Mouse (Mus musculus) neutrophil, adult 5-6 weeks (primary cell): Measurements from ENCODE around the gene Agap1. TPM values are rescaled to one million over a fixed set of nuclear protein-coding genes. Genes with fewer than 3 reads are reported as not detected.

Source experiments
- ATAC-seq: fragments of 151-379, 151-347 bp; 2 replicates; pipeline ENCODE4 v1.8.0; 2017; ENCODE audit warnings: mild to moderate bottlenecking, moderate TSS enrichment; ENCODE audit not compliant: insufficient number of reproducible peaks, poor library complexity, low FRiP score, severe bottlenecking; ENCODE audit errors: extremely low read depth
- total RNA-seq: library from RNA; stranded (forward); fragments of 200-1000 nt; gene quantifications from 2 replicates; pipeline ENCODE4 v1.2.3, GENCODE M21; 2017

Agap1 gene
- total RNA-seq, 1 experiment from 2014 or later: 9.7 TPM

GRCm38 (mm10) chr1:89533702-89534101 lies 79.1 kb downstream of the Agap1 start:
- no peak for ATAC-seq

- ATAC-seq: no peak
Measured at GRCm38 (mm10) chr1:89535206-89535605, 80.6 kb downstream of the Agap1 start.

- ATAC-seq: no peak
Measured at GRCm38 (mm10) chr1:89538163-89538946, 83.7 kb downstream of the Agap1 start.

- no peak for ATAC-seq
Measured at GRCm38 (mm10) chr1:89539127-89539526, 84.5 kb downstream of the Agap1 start.

- no peak for ATAC-seq
Measured at GRCm38 (mm10) chr1:89541151-89541550, 86.5 kb downstream of the Agap1 start.

GRCm38 (mm10) chr1:89542464-89542863 lies 87.9 kb downstream of the Agap1 start:
- ATAC-seq: no peak

GRCm38 (mm10) chr1:89543312-89543711 lies 88.7 kb downstream of the Agap1 start:
- no peak for ATAC-seq

- ATAC-seq: no peak
Measured at GRCm38 (mm10) chr1:89544094-89544493, 89.5 kb downstream of the Agap1 start.

GRCm38 (mm10) chr1:89545099-89545498 lies 90.5 kb downstream of the Agap1 start:
- no peak for ATAC-seq

GRCm38 (mm10) chr1:89547525-89548504 lies 93.2 kb downstream of the Agap1 start:
- ATAC-seq: no peak

- ATAC-seq: no peak
Measured at GRCm38 (mm10) chr1:89550061-89550869, 95.7 kb downstream of the Agap1 start.

- ATAC-seq: no peak
Measured at GRCm38 (mm10) chr1:89552470-89552869, 97.9 kb downstream of the Agap1 start.

GRCm38 (mm10) chr1:89553791-89554190 lies 99.2 kb downstream of the Agap1 start:
- ATAC-seq: no peak

- peak; percentile 75 for ATAC-seq
Measured at GRCm38 (mm10) chr1:89554969-89555856, 100.6 kb downstream of the Agap1 start.

- no peak for ATAC-seq
Measured at GRCm38 (mm10) chr1:89556006-89556405, 101.4 kb downstream of the Agap1 start.

GRCm38 (mm10) chr1:89557401-89557800 lies 102.8 kb downstream of the Agap1 start:
- ATAC-seq: no peak

- ATAC-seq: no peak
Measured at GRCm38 (mm10) chr1:89558080-89558479, 103.5 kb downstream of the Agap1 start.

GRCm38 (mm10) chr1:89563399-89563798 lies 108.8 kb downstream of the Agap1 start:
- ATAC-seq: peak; percentile 69; the same call in 1 of the 2 replicates
